Mouse (Mus musculus): ENCODE data around the gene Rapgef4.

Gene Rapgef4

DNA sequence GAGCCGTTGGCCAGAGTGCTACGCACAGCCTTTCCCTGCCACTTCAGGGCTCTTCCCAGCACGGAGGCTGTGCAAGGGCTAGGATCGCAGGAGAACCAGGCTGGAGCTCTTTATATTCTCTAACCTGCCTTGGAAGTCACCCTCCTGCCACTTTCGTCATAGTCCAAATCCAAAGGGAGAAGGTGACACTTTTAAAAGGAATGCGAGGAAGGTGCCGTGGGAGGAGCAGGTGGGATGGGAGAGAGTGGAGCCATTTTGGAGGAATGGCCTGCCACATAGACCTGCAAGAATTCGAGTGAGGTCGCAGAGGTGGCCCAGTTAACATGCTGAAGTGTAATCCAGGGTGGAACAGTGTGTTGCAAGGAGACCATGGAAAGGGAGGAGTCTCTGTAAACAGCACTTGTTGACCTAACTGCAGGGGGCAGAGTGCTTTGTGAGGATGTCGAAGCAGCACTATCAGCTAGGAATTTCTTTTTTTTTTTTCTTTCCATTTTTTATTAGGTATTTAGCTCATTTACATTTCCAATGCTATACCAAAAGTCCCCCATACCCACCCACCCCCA lies 94.0 kb downstream of the Rapgef4 start:
- DNase-seq (ENCODE audit: low spot score in 2 of 2) = no peak

DNA sequence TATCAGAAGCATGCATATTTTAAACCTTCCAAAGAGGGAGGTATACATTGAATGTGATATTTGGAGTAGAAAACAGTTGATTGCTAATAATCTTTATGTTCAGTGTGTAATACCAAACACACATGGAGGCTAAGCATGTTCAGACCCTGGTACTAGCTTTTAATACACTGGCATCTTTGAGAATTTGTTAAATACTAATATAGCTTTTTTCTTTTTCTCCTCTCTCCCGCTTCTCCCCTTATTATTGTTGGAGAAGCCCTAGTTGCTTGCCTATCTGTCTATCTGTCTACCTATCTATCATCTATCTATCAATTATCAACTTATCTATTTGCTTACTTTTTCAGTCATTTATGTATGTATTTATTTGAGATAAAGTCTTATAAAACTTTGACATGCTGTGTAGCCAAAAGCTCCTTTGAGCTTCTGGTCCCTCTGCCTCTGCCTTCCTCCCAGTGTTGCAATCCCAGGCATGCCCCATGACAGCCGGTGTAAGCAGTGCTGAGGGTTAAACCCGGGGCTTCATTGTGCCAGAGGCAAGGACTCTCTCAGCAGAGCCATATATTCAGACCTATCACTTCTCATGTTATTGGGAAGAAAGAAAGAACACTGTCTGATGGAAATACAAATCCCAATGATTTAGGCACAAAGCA lies 96.6 kb downstream of the Rapgef4 start:
- DNase-seq (ENCODE audit: low spot score in 2 of 2) = no peak

DNA sequence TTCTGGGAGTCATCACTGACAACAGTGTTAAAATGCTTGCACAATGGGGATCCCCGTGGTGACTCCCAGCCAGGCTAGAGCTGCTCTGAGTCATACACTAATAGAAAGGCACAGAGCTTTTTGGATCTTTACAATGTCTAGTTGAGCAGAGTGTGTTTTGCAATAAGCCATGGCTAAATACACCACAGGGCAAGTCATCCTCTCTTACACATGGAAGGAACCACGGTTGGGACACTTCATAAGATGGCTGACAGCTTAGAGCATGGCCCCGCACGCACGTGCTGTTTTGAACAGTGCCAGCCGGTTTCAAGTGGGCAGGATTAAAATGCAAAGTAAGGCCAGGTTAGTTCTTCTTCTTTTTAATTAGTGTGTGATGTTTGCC lies 97.1 kb downstream of the Rapgef4 start:
- no peak for DNase-seq (ENCODE audit: low spot score in 2 of 2)

DNA sequence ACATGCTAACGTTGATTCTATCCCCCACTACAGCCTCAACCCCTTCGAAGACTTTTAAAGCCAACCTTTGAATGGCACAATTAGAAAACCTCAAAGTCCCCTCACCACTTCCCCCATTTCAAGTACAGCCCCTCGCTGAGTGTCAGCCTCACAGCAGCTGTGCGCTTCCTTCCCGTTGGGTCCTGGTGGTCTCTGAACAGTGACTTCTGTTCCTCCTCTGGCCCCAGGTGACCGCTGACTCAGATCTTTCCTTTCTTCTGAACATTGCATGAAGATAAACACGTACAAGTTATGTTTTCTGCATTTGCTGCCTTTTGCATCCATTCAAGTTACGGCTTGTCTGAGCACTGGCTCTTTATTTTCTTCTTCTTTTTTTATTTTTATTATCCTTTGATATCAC lies 98.1 kb downstream of the Rapgef4 start:
- DNase-seq (ENCODE audit: low spot score in 2 of 2) = no peak

DNA sequence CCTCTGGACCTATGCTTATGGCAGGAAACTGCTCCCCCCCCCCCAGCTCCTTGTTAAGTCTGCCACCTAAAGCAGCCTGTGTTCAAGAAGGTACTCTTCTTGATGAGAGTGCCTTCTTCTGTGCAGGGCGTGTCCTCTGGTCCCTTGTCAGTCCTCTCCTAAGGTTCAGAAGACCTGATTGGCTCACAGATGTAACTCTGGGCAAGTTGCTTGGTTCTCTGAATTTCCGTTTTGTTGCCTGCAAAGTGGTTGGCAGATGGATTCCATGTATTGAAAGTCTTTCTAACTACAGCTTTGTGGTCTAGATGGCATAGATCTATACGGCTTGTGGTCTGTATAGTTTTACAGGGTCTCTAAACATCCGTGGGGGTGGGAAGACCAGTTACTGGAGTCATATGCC lies 101.8 kb downstream of the Rapgef4 start:
- DNase-seq (ENCODE audit: low spot score in 2 of 2) = no peak

DNA sequence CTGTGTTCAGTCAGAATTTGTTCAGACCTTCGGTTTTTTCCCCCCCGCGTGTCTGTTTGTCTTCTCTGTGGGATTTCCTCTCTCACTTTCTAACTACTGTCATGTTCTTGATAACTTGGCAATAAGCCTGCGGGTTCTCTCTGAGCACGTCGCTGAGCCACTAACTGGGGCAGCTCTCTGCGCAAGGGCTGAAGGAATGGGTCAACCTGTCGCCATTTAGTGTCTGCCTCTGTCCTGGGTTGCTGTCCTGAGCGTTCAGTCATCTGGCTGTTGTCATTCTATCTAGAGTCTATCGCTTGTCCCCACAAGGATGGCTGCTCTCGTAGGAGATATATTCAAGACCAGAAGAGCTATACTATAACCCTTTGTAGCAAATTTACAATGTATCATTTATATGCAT lies 107.8 kb downstream of the Rapgef4 start:
- no peak for DNase-seq (ENCODE audit: low spot score in 2 of 2)

DNA sequence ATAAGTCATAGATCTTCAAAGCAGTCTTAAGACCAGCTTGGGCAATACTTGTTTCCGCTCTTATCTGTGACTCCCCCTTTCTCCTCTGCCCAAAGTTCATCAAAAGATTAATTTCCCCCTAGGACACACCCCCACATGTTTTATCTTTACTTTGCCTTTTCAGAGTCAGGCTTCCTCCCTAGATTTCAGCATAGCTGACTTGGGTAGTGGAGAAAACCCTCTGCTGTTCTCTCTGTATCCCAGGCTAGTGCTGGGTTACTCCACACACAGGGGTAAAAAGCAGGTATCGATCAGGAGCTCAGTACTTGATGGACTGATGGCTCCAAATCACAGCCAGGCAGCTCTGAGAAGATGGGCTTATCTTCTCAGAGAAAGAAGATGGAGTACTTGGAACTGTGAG lies 109.0 kb downstream of the Rapgef4 start:
- no peak for DNase-seq (ENCODE audit: low spot score in 2 of 2)

DNA sequence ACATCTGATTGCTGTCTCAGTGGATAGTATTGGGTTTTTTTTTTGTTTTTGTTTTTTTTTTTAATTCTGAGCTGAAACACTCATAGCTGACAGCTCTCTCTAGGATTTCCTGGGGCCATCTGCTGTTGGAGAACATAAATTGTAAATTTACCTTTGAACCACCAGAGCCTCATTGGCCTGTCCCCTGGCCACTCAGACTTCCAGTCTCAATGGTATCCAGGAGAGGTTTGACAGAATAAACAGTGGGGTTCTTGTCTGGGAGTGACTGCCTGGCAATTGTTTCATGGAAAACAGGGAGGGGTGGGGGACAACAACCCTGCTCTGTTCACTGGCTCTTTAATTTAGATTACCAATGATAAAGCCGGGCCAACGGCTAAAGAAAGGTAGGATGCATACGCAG lies 111.0 kb downstream of the Rapgef4 start:
- DNase-seq (ENCODE audit: low spot score in 2 of 2) = no peak

DNA sequence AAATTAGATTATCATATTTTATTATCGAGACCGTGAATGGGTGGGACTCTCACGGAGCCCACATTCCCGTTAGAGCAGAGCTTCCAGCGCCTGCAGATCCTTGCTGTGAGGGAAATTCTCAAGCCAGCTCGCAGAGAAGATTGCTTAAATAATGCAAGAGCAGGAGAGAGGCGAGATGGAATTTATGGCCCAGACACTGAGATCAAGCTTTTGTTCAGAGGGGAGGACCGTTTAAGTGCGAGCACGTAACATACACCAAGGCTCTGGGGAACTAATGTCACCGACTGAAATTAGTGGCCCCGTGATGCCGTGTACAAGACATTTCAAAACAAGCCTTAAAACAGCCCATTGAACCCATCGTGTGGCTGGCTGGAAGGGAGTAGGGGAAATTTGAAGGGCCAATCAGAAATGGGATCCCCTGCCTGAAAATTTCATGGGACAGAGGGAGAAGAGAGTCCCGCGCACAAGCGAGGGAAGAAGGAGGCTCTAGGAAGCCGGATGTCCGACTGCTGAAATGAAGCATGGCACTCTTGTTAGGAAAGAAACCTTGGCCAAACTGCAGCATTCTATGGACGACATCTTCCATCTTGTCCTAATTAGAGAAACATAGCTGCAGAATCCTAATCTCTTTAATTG lies 112.5 kb downstream of the Rapgef4 start:
- no peak for DNase-seq (ENCODE audit: low spot score in 2 of 2)

DNA sequence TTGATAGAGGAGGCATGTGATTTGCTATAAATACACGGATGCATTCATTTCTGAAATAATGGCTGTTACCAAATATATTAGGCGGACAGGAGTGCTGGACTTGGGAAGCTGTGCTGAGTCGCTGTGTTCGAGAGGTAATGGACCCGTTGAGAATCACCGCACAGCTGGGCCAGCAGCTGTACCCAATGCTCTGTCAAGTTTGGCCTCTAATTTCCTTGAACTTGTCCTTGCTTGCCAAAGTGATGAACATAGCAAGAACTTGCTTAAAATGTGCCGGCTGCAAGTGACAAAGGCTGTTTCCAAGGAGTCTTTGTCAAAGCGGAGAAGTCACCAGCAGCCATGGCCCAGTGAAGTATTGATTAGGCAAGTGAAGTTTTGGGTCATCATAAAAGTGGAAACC lies 113.0 kb downstream of the Rapgef4 start:
- DNase-seq (ENCODE audit: low spot score in 2 of 2) = no peak

DNA sequence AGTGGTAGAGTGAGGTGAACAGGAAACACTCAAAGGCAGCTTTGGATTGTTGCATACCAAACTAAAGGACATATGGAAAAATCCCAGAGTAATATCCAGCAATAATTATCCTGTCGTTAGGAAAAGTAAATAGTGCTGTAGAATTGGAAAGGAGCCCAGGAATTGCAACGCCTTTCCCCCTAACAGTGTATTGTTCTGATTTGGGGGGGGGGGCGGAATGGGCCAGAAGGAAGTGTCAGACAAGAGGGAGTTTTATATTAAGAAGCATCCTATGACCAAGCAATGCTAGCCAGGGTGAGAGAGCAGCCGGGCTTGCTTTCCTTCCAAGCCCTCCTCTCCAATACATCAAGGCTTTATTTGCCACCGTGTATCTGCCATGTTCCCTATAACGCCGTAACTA lies 113.4 kb downstream of the Rapgef4 start:
- DNase-seq (ENCODE audit: low spot score in 2 of 2) = no peak

DNA sequence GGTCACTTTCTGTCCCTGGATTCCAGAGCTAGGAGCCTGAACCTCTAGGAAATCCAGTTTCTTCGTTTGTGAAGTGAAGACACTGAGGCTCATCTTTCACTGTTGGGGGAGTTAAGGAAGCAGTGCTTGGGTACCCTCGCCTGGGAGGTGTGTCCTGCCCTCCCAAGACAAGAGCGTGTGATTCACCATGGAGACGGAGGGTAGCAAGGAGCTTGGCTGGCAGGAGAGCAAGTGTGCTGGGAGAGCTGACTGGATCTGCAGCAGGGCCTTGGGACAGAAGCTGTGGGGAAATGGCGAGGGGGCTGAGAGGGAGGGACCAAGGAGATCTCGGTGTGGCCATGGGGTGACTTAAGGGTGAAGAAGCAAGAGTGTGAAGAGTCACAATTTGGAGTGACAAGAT lies 114.0 kb downstream of the Rapgef4 start:
- DNase-seq (ENCODE audit: low spot score in 2 of 2) = no peak

DNA sequence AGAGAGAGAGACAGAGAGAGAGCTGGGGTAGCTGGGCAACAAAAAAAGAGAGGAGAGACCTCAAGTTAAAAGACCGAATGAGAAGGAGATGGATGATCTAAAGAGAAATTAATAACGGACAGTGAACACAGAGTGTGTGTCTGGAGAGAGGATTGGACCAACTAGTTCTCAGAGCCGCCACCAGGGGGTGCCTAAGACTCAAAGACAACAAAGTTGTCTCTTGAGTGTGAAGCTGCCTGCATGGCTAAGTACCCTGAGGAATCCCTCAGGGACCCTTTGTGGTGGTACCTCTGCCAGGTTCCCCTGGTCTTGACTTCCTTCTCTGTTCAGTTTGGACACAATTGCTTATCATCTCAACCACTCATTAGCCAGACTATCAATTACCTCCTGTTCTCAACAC lies 115.3 kb downstream of the Rapgef4 start:
- DNase-seq (ENCODE audit: low spot score in 2 of 2) = no peak

DNA sequence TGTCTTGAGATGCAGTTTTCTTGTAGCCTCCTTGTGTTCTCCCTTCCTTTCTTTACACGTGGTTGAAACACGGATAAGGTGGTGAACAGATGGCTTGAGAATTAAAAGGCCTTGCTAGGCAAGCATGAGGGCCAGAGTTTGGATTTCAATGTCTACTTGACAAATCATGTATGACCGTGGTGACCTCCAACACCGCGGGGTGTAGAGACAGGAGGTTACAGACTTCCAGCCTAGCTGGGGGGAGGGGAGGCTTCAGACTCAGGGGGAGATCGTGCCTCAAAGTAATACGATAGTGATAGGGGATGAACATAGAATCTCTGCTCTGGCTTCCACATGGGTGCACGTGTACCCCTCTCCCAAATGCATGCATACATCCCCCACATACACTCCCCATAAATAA lies 117.3 kb downstream of the Rapgef4 start:
- no peak for DNase-seq (ENCODE audit: low spot score in 2 of 2)

DNA sequence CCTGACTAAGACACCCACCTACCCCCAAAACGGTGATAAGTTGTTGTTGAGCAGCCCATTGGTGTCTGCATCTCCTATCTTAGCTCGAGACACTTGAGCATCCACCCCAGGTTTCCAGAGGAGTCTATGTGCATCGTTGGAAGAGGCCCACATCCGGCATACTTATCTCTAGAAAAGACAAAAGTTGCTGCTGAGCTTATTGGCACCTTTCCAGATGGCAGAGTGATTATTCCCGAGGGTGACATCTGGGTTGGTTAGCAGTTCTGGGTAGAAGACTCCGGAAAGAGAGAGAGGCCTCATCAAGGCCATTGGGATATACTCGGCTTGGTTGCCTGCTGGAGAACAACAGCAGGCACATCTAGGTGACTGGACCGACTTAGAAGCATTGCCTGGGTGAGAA lies 123.6 kb downstream of the Rapgef4 start:
- DNase-seq (ENCODE audit: low spot score in 2 of 2) = no peak

DNA sequence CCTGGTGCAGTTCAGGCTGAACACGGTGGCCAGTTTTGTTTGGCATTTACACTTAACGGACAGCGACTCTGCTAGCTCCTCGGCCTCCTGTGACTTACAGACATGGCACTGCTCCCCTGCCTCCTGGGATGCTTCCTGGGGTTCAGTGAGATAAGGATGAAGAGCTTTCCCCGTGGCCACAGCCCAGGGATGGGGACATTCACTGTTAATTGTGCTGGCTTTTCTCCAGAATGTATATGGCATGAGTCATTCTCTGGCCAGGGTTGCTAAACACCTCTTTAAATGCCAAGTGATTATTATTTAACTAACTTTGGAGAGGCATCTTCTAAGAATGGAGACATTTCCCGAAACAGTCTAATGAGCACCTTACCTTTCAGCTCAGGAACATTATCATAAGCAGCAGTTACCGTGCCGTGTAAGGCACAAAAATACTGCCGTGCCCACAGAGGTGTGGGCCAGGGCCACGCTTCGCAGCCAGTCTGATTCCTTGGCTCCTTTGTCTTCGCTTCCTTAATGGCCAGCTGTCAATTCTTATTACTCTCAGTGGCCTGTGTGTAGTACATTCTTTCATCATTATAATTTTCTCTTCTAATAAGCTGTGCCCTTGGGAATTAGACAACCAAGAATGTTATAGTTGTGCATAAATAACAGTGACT lies 126.6 kb downstream of the Rapgef4 start:
- DNase-seq (ENCODE audit: low spot score in 2 of 2) = no peak

DNA sequence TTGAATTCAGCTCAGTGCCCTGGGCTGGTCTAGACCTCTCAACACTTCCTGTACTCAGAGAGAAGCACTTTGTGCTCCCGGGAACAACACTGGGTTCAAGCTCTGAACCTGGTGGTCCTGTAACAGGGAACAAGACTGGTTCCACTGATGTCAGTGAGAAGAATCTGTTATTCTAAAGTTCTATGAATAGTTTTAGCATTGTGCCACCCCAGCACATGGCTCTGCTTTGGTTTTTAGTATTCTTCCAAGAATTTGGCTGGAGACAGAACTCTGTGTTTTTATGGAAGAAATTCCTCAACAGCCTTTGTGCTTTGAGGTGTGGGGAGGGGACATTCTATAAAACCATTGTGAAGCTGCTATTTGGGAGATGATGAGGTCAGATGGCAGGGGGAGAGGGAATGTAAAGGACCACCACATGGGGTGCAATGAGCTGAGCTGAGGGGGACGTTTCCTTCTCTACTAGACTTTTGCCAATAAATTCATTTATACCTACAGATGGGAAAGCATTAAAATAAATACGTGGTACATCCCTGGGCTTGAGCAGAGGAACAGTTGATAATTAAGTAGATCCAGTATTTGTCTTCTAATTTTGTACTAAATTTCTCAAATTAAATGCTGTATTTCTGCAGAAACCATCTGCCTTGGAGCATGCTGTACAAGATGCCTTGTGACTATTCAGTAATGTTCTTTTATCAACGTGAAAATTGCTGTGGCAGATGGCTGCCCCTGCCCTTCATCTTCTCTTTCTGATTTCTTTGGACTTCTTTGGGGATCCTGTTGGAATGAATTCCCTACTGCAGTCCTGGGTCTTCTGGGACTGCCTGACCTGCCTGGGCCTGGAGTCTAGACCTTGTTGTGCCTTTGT lies 127.6 kb downstream of the Rapgef4 start:
- DNase-seq (ENCODE audit: low spot score in 2 of 2) = no peak

DNA sequence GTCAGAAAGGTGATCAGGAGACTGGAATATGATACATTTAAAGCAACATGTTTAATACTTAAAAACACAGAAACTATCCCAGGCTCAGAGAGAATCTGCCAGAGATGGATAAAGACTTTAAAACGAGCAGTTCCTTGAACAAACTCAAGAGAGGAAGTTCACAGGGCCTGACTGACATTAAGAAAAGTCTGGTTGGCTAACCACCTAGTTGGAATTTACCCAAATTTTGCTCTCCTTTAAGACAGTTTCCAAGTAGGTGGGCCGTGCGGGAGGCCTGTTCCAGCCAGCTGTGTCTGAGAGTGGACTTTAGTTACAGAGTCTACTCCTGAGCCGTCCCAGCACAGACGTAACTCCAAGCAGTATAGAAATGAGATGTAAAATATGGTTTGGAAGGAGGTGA lies 129.4 kb downstream of the Rapgef4 start:
- DNase-seq (ENCODE audit: low spot score in 2 of 2) = no peak

DNA sequence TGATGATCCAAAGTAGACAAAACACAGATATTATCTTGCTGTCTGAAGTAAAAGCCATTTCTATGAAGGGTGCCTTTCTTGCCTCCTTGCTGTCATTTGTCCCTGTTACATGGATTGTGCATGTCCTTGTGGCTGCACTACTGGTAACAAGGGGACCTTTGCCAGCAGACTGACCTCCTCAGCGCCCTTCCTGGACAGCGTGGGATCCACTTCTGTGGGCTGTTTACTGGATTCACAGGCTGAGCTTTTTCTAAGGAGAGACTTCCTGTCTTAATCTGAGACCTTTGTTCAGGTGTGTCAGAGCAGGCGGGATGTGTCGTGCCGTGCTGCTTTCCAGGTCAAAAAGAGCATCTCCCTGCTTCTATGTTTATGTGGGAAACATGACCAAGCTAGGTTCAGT lies 132.7 kb downstream of the Rapgef4 start:
- DNase-seq (ENCODE audit: low spot score in 2 of 2) = no peak

DNA sequence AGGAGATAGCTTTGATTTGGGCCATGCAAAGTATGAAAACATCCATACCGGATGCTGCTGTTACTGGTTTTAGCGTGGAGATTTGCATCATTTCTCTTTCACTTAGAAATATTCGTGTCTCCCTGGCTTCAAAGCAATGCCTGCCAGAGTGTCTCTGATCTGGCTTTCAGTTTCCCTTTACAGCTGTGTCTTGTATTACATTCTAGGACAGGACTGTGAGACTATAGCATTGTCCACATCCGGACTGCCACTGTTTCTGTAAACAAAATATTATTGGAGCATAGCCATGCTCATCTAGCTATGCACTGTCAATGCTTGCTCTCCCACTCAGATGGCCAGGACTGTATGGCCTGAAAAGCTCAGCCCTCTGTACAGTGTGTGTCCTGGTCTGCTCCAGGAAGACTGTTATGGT lies 133.1 kb downstream of the Rapgef4 start:
- DNase-seq (ENCODE audit: low spot score in 2 of 2) = no peak

DNA sequence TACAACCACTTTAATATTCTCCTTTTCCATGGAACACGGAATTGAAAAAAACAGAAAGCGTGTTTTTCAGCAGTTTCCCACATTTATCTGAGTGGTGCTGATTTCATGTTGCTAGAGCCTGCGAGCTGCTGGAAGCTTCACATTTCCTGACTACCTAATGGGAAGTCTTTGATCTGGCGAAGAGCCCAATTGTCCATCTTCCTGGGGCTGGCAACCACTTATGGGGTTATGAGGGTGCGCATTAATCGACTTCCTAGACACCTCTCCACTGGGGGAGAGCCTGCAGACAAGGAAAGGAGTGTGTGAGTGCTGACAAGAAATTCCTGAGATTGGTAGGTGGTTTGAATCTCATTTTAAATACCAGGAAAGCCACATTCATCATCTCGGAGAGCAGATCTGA lies 135.1 kb downstream of the Rapgef4 start:
- no peak for DNase-seq (ENCODE audit: low spot score in 2 of 2)

DNA sequence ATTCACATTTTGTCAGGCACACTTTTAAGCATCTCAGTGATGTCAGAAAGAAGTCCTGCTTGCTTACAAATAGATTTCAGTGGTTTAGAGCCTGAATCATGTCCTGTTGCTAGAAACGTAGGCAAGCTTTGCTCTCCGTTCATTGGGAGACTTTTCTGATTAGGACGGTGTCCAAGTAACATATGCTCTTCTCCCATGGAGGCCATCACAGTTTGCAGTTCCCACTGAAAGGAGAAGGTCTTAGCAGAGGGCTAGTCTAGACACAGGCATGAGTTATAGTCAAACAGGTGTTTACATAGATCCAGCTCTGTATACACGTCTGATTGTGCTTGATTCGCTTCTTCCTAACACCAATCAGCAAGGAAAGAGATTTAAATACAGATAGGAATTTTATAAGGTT lies 135.7 kb downstream of the Rapgef4 start:
- no peak for DNase-seq (ENCODE audit: low spot score in 2 of 2)

All from urinary bladder, postnatal 36 days (tissue).